Mouse (Mus musculus): ENCODE data around the gene Gm3488. TPM values are rescaled to one million over a fixed set of nuclear protein-coding genes. Genes with fewer than 3 reads are reported as not detected.
"Not testable (repeated sequence)": the region's sequence is repeated elsewhere in the genome, so short reads cannot be mapped to it uniquely, and the experiment has no call there.

Gm3488 gene
- total RNA-seq (2012; rRNA removed): 3.0 TPM in 2 replicates

DNA sequence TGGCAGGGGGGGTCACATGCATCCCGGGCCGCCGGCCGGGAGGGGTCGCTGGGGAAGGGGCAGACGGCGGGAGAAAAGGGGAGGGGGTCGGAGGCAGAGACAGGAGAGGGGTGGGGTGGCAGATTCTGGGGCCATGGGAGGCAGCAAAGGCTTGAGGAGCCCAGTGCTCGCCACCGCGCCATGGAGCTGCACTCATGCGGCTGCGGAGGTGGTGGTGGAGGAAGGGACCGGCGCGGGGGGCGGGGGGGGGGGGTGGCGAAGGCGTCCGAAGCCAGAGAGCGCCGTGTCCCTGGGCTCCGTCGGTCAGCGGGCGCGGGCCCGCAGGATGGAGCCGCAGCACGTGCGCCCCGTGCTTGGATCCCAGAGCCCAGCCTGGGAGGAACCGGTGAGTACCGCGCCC is at the start of gene Gm3488:
Gm3488 (plus strand) TSS at position 301 of the 400 bp plus-strand sequence.
- H3K4me1 ChIP-seq (ENCODE audit: control insufficient read depth in 2 of 2, insufficient read depth in 2 of 2, low read length in 2 of 2, poor library complexity in 1 of 2); H3K36me3 ChIP-seq (ENCODE audit: control insufficient read depth, insufficient read depth, low read length, poor library complexity, severe bottlenecking); H3K4me3 ChIP-seq (ENCODE audit: insufficient read depth in 1 of 2, low read depth in 1 of 2, low read length in 2 of 2, poor library complexity in 1 of 2, severe bottlenecking in 1 of 2); H3K9ac ChIP-seq (ENCODE audit: insufficient read depth, low read depth, low read length, poor library complexity, severe bottlenecking); DNase-seq (ENCODE audit: low read depth, low spot score); H3K27ac ChIP-seq (ENCODE audit: insufficient read depth, low read depth, low read length, poor library complexity, severe bottlenecking); in situ Hi-C loops (cut with MboI; ENCODE audit: low sequenced_read_pairs in 2 of 2, unreplicated experiment in 2 of 2); H3K9me3 ChIP-seq (ENCODE audit: control insufficient read depth, insufficient read depth, low read depth, low read length): not testable (repeated sequence)

DNA sequence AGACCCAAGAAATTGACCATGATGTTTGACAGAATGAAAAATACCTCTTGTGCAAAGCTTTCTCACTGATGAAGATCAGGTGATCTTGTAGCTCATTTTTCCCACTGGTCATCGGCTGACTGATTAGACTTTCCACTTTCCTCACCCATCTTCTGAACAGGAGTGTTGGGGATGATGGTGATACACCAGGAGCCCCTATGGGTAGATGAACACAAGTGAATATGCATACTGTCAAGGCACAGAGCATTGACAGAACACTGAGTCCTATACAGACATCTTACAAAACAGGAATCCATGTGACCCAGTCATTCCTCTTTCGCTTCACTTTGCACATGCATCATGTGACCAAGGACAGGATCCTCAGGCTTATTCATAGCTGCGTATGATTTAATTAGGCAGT is 46.1 kb upstream of the Gm3488 start, which contains the start of gene Gm3194:
Gm3194 (minus strand) TSS at position 101 of the 400 bp plus-strand sequence.
- H3K27ac ChIP-seq (ENCODE audit: insufficient read depth, low read depth, low read length, poor library complexity, severe bottlenecking); H3K4me1 ChIP-seq (ENCODE audit: control insufficient read depth in 2 of 2, insufficient read depth in 2 of 2, low read length in 2 of 2, poor library complexity in 1 of 2); H3K9ac ChIP-seq (ENCODE audit: insufficient read depth, low read depth, low read length, poor library complexity, severe bottlenecking); DNase-seq (ENCODE audit: low read depth, low spot score); H3K4me3 ChIP-seq (ENCODE audit: insufficient read depth in 1 of 2, low read depth in 1 of 2, low read length in 2 of 2, poor library complexity in 1 of 2, severe bottlenecking in 1 of 2); in situ Hi-C loops (cut with MboI; ENCODE audit: low sequenced_read_pairs in 2 of 2, unreplicated experiment in 2 of 2); H3K36me3 ChIP-seq (ENCODE audit: control insufficient read depth, insufficient read depth, low read length, poor library complexity, severe bottlenecking); H3K9me3 ChIP-seq (ENCODE audit: control insufficient read depth, insufficient read depth, low read depth, low read length): not testable (repeated sequence)

DNA sequence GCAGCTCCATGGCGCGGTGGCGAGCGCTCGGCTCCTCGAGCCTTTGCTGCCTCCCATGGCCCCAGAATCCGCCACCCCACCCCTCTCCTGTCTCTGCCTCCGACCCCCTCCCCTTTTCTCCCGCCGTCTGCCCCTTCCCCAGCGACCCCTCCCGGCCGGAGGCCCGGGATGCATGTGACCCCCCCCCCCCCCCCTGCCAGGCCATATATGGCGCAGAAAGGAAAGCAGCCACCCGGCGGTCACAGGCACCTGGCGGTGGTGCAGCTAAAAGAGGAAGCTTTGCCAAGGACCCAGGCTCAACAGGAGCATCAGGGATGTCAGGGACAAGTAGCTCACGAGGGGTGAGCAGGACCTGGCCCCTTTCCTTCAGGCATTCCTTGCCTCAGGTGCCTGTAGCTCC is 41.0 kb upstream of the Gm3488 start:
- H3K27ac ChIP-seq (ENCODE audit: insufficient read depth, low read depth, low read length, poor library complexity, severe bottlenecking); H3K9ac ChIP-seq (ENCODE audit: insufficient read depth, low read depth, low read length, poor library complexity, severe bottlenecking); DNase-seq (ENCODE audit: low read depth, low spot score); H3K9me3 ChIP-seq (ENCODE audit: control insufficient read depth, insufficient read depth, low read depth, low read length); in situ Hi-C loops (cut with MboI; ENCODE audit: low sequenced_read_pairs in 2 of 2, unreplicated experiment in 2 of 2); H3K4me1 ChIP-seq (ENCODE audit: control insufficient read depth in 2 of 2, insufficient read depth in 2 of 2, low read length in 2 of 2, poor library complexity in 1 of 2); H3K36me3 ChIP-seq (ENCODE audit: control insufficient read depth, insufficient read depth, low read length, poor library complexity, severe bottlenecking); H3K4me3 ChIP-seq (ENCODE audit: insufficient read depth in 1 of 2, low read depth in 1 of 2, low read length in 2 of 2, poor library complexity in 1 of 2, severe bottlenecking in 1 of 2): not testable (repeated sequence)

DNA sequence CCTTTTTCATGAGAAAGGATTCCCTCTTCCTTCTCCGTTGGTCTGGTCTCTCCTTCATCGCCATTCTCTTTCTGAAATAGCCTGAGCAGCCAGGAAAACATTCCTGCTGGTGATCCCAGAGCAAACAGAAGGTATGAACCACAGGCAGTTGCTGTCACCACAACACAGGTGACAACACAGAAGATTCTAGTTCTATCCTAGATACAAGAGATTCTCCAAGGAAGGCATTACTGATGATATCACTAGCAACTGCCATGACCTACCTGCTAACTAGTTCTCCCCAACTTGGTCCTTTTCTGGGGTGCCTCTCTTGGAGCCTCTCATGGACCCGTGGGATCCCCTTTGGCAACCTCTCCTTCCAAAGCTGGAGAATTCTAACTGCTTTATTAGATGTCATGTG is 23.7 kb upstream of the Gm3488 start, which contains the start of gene Gm8246:
Gm8246 (minus strand) TSS at position 101 of the 400 bp plus-strand sequence.
- H3K9me3 ChIP-seq (ENCODE audit: control insufficient read depth, insufficient read depth, low read depth, low read length); H3K27ac ChIP-seq (ENCODE audit: insufficient read depth, low read depth, low read length, poor library complexity, severe bottlenecking); H3K4me3 ChIP-seq (ENCODE audit: insufficient read depth in 1 of 2, low read depth in 1 of 2, low read length in 2 of 2, poor library complexity in 1 of 2, severe bottlenecking in 1 of 2); H3K9ac ChIP-seq (ENCODE audit: insufficient read depth, low read depth, low read length, poor library complexity, severe bottlenecking); in situ Hi-C loops (cut with MboI; ENCODE audit: low sequenced_read_pairs in 2 of 2, unreplicated experiment in 2 of 2); H3K4me1 ChIP-seq (ENCODE audit: control insufficient read depth in 2 of 2, insufficient read depth in 2 of 2, low read length in 2 of 2, poor library complexity in 1 of 2); DNase-seq (ENCODE audit: low read depth, low spot score); H3K36me3 ChIP-seq (ENCODE audit: control insufficient read depth, insufficient read depth, low read length, poor library complexity, severe bottlenecking): not testable (repeated sequence)

DNA sequence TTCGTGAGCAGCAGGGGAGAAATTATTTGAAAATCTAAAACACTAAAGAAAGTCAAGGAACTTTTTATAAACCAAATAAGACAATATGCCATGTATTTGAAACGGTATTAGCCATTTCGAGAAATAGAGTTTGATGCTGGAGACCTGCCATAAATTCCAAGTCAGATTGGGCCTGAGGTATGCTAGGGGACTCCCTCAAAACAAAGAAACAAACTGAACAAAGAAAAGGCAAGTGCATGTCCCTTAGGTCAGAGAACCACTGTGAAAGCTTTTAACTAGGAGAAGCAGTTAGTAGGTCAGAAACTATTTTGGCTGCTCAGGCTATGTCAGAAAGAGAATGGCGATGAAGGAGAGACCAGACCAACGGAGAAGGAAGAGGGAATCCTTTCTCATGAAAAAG is 17.6 kb upstream of the Gm3488 start, which contains the start of gene Gm3187:
Gm3187 (plus strand) TSS at position 301 of the 400 bp plus-strand sequence.
- H3K9ac ChIP-seq (ENCODE audit: insufficient read depth, low read depth, low read length, poor library complexity, severe bottlenecking); H3K4me3 ChIP-seq (ENCODE audit: insufficient read depth in 1 of 2, low read depth in 1 of 2, low read length in 2 of 2, poor library complexity in 1 of 2, severe bottlenecking in 1 of 2); H3K9me3 ChIP-seq (ENCODE audit: control insufficient read depth, insufficient read depth, low read depth, low read length); H3K36me3 ChIP-seq (ENCODE audit: control insufficient read depth, insufficient read depth, low read length, poor library complexity, severe bottlenecking); H3K27ac ChIP-seq (ENCODE audit: insufficient read depth, low read depth, low read length, poor library complexity, severe bottlenecking); H3K4me1 ChIP-seq (ENCODE audit: control insufficient read depth in 2 of 2, insufficient read depth in 2 of 2, low read length in 2 of 2, poor library complexity in 1 of 2); in situ Hi-C loops (cut with MboI; ENCODE audit: low sequenced_read_pairs in 2 of 2, unreplicated experiment in 2 of 2); DNase-seq (ENCODE audit: low read depth, low spot score): not testable (repeated sequence)

DNA sequence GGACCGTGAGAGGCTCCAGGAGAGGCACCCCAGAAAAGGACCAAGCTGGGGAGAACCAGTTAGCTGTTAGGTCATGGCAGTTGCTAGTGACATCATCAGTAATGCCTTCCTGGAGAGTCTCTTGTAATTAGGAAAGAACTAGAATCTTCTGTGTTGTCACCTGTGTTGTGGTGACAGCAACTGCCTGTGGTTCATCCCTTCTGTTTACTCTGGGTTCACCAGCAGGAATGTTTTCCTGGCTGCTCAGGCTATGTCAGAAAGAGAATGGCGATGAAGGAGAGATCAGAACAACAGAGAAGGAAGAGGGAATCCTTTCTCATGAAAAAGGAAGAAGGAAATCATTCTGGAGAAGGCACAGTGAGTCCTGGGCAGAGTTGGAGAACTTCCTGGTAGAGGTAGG is 36.7 kb downstream of the Gm3488 start, which contains the start of gene Gm3532:
Gm3532 (plus strand) TSS at position 301 of the 400 bp plus-strand sequence.
- H3K9ac ChIP-seq (ENCODE audit: insufficient read depth, low read depth, low read length, poor library complexity, severe bottlenecking); H3K36me3 ChIP-seq (ENCODE audit: control insufficient read depth, insufficient read depth, low read length, poor library complexity, severe bottlenecking); H3K4me1 ChIP-seq (ENCODE audit: control insufficient read depth in 2 of 2, insufficient read depth in 2 of 2, low read length in 2 of 2, poor library complexity in 1 of 2); H3K27ac ChIP-seq (ENCODE audit: insufficient read depth, low read depth, low read length, poor library complexity, severe bottlenecking); DNase-seq (ENCODE audit: low read depth, low spot score); H3K9me3 ChIP-seq (ENCODE audit: control insufficient read depth, insufficient read depth, low read depth, low read length); in situ Hi-C loops (cut with MboI; ENCODE audit: low sequenced_read_pairs in 2 of 2, unreplicated experiment in 2 of 2); H3K4me3 ChIP-seq (ENCODE audit: insufficient read depth in 1 of 2, low read depth in 1 of 2, low read length in 2 of 2, poor library complexity in 1 of 2, severe bottlenecking in 1 of 2): not testable (repeated sequence)

Other genes starting within 250 kb of the Gm3488 start
- gene Gm3526, start 241.1 kb upstream of the Gm3488 start, total RNA-seq (2012; rRNA removed): 0.22 TPM in 1 of 2 replicates, not detected in the other
- not detected in 2 replicates for gene Gm3542, start 166.7 kb upstream of the Gm3488 start, total RNA-seq (2012; rRNA removed)
- gene Gm3500, start 112.6 kb upstream of the Gm3488 start, total RNA-seq (2012; rRNA removed): 0.13 and 0.53 TPM in 2 replicates
- 2.3 and 7.5 TPM in 2 replicates for gene Gm3194, start 46.2 kb upstream of the Gm3488 start, total RNA-seq (2012; rRNA removed)
- not detected in 2 replicates for gene Gm8246, start 23.8 kb upstream of the Gm3488 start, total RNA-seq (2012; rRNA removed)
- not detected in 2 replicates for gene Gm3187, start 17.5 kb upstream of the Gm3488 start, total RNA-seq (2012; rRNA removed)
- gene Gm3532, start 36.8 kb downstream of the Gm3488 start, total RNA-seq (2012; rRNA removed): not detected in 2 replicates
- not detected in 2 replicates for gene Gm8265, start 131.4 kb downstream of the Gm3488 start, total RNA-seq (2012; rRNA removed)
- gene Gm9603, start 185.8 kb downstream of the Gm3488 start, total RNA-seq (2012; rRNA removed): not detected in 2 replicates
- gene Gm3373, start 239.9 kb downstream of the Gm3488 start, total RNA-seq (2012; rRNA removed): 1.4 and 2.9 TPM in 2 replicates